Mouse (Mus musculus) layer of hippocampus, postnatal 14 days (tissue): ENCODE results near the gene Usp36. TPM values are rescaled to one million over a fixed set of nuclear protein-coding genes. Genes with fewer than 3 reads are reported as not detected.

Experiments used
- DNase-seq, 2 experiments: peaks; one replicate each; pipeline ENCODE4 v3.0.0; 2021 to 2022; ENCODE audit warnings: low spot score in 2 of 2, mixed read lengths in 1 of 2
- total RNA-seq, 2 experiments: library from RNA; stranded (reverse); gene quantifications; 2 replicates each; pipeline ENCODE4 v1.2.3; 2021

The Usp36 gene
- total RNA-seq, 2 experiments from 2014 or later: 22.9 to 26.0 TPM

DNA sequence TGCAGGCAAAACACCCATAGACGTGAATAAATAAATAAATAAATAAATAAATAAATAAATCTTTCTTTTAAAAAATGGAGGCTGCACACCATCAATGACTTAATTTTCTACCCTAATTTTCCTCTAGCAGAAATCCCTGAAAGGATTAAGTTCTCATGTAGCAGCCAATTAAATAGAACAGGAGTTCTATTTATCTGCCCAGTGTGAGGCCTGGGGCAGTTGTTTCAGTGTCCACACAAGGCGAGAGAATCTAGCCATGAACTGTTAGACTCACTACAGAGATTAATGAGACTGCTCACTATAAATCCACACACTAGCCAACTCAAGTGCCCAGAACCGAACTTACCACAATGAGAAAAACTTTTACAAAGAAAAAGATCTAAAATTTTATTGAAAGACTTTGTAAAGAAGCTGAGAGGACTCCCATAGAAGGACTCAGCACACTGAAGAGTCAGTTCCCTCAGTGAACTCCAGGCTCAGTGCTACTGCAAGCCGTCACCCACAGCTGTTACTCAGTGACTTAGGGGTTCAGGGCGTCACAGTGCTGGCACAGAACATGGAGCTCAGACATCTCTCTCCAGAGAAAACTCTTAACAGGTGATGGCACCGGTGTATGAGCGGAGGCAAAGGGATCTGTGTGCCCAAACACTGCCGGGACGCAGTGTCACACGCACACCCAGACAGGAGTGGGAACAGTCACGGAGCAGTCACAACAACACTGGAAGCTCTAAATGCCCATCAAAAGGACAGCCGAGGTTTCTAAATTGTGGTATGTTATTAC is 64.8 kb downstream of the Usp36 start:
- no peak for DNase-seq

DNA sequence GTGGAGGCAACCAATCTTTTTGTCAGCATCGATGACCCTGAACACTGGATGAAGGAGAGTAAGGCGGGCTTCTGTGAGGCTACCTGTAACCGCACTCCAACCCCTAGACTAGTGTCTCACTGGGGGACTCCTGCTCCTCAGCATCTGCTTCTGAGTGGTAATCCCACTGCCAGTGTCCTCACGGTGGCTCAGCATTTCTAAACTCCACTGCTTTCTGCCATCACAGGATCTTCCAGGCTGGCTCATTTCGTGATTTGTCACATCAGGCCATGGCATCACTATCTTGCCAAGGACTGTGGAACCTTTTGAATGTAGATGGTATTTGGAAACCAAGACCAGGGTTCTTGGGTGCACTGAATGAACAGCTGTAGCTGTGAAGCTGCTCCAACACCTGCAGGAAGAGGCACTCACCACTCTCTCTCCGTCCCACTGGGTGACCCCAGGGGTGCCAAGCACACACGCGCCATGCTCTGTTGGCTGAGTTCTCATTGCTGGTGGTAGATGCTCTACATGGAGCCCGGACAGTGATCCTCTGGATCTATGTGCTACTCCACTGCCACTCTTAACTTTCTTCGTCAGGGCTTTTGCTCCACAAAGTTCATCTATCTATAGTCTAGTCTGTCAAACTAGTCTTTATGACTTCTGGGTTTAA is 66.5 kb downstream of the Usp36 start:
- no peak for DNase-seq

DNA sequence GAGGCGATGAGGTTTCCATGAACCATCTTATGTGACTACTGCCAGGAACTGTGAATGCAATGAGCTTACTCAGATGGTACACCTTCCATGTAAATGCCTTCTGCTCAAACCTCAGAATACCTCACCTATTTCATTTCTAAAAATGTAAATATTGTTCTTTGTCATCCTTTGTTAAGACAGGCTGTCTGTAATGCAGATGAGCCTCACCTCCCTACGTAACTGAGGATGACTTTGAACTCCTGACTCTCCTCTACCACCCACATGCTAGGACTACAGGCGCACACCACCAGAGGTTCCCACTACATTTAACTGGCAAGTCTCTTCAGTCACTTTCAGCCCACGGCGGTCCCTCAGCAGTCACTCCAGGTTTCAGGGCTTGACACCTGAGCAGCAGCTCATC is 67.1 kb downstream of the Usp36 start:
- DNase-seq: no peak

DNA sequence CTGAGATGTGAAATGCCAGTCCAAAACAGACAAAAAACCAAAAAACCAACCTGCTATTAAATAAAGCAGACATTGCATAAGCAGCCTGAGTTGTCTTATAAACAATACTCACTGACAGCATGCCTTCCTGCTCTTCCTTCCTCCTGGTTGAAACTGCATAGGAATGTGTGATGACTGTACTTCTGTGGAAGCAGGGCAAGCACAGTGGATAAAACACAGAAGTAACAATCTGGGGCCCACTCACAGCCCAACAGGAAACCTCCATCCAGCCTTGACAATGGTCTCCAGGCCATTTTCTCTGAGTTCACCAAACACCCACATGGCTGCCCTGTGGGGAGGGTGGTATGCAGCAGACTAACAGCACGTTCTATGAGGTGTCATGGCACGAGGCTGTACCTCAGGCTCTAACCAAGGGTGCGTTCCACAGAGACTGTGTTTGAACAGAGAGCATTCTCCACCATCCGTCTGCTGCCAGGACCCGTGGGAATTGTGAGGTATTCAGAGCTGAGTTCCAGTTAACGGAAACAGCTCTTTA is 67.6 kb downstream of the Usp36 start:
- no peak for DNase-seq

DNA sequence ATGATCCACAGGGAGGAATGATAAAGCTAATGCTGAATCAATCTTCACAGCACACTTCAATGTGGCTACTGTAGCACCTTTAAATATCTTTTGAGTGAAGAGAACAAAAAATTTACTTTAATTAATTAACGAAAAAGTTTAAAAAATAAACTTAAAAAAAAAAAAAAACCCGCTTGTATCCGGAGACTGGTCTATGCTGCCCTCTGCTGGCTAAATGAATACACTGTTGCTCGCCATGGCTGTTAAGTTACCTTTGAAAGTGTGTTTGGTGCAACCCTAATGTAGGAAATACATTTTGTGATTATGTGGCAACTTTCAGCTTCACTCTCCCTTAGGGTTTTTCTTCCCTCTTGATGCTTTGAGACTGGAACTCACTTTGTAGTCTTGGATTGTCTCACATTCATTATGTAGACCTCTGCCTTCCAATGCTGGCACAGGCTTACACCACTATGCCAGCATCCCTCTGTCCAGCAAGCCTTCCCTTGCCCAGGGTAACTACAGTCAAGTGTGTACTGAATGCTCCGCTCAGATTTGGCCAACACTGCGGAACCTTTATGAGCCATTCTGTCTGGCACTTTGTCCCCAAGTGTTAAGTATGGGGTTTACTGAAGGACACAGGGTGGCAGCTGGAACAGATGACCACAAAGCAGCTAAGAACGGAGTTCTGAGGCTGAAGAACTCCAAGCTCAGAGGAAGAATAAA is 69.3 kb downstream of the Usp36 start:
- peak in 1 of 2 experiments; percentile 74 for DNase-seq

DNA sequence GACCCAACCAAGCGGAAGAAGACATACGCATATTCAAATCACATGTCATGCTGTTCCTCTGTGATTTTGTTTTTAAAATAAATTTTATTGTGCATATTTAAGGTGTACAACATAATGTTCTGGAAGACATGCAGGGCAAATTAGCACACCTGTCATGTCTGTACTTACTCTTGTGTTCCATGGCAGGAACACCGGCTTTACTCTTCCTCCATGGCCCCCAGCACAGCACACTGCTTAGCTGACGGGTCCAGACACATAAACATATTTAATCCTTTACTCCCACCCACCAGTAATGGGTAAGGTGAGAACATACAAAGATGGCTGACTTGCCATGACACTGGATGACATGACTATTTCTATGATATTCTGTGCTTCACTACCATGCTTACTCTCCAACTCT is 71.0 kb downstream of the Usp36 start:
- no peak for DNase-seq

DNA sequence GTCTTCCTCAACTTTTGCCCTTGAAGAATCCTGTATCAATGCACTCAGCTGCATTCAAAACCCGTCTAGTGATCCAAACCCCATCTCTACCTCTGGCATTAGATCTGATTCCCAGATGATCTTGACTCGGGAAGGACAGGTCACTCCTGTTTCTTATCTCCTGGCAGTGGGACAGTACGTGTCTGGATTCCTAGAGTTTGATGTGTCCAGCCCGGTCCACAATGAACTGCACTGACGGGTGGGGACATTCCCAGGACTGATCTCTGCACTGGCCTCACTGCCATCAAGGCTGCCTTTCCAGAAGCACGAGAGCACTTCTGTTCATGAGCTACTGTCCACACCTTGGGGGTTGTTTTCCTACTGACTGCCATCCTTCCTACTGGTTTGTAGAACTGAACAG is 73.6 kb downstream of the Usp36 start:
- no peak for DNase-seq

DNA sequence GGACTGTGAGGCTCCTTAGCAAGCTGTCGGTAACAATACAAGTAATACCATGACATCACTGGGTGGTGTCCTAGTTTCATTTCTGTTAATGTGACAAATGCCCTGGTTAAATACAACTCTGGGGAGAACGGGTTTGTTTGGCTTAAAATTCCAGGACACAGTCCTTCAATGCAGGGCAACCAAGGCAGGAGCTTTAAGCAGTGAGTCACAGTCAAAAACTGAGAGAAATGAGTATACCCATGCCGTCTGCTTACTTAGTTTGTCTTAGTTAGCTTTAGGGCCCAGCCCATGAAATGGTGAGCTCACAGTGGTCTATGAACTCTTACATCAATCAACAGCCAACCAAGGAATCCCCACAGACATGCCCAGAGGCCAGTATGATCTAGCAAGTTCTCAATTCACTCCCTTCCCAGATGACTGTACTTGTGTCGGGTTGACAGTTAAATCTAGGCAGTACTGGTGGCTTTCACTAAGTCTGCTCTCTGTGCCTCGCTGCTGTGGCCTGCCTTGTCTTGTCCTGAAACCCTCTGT is 74.1 kb downstream of the Usp36 start:
- DNase-seq: no peak

DNA sequence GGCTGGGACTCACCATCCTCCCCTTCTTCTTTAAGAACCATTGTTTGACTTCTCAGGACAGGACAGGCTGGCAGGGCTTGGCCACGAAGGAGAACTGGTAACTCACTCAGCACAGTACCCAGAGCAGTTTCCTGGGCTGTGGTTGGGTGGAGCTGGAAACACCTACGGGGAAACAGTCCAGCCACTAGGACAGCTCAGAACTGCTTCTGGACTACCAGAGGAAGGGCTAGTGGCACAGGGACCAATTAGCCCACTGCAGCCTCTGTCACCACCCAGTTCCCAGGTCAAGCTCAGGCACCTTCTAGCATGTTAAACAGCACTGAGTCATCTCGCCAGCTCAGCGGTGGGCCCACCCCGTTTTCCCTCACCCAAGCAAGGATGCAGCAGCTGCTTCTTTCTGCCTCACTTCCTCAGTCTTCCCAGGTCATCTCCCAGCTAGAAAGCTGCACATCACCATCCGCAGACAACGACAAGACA is 77.4 kb downstream of the Usp36 start:
- no peak for DNase-seq

DNA sequence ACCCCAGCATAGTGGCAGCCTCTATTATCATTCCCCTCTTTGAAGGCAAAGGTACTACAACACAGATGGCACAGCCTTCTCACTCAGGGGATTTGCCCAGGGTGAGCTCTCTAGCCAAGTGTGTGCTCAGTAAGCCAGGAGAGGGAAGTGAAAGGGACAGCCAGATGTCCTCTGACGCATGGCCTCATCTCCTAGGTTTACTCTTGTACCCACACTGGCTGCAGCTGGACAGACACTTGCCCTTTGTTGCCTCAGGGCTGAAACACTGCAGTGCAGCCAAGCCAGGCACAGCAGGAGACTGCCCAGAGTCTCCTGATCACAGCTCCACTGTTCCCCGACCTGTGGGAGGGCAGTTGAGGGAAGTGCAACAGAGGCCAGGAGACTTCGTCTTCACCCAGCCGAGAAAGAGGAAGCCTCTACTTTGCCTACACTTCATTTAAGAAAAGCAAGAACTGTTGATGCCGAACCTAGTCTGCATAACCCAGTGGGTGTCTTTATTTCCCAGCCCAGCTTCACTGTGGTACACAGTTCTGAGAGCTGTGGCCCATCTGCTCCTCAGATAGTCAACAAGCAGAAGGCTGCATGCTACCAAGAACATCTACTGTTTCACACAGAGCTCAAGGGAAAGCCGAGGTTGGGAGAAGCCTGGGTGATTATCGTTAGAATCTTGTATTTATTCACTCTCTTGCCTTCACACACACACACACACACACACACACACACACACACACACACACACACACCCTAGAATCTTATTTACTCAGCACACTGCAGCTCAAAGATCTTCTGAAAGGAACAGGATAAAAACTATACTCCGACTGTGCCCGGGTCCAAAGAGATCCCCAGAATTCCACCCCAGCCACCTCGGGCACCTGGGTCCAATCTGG is 78.1 kb downstream of the Usp36 start:
- peak in 1 of 2 experiments; percentile 73 for DNase-seq

DNA sequence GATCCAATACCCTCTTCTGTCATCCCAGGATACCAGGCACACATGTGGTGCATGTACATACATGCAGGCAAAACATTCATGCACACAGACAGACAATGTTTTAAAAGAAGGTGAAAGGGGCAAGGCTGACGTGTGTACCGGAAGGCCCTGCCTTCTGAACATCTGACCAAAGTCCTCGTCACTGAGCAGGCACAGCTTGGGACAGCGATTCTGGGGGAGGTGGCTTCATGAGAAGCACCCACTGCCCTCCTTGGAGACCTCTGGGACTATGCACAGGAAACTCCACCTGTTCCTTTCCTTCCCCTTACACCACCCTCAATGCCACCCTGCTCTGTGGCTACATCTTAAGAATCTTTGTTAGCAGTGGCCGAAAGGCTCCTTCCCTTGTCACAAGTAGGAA is 79.1 kb downstream of the Usp36 start:
- DNase-seq: no peak

DNA sequence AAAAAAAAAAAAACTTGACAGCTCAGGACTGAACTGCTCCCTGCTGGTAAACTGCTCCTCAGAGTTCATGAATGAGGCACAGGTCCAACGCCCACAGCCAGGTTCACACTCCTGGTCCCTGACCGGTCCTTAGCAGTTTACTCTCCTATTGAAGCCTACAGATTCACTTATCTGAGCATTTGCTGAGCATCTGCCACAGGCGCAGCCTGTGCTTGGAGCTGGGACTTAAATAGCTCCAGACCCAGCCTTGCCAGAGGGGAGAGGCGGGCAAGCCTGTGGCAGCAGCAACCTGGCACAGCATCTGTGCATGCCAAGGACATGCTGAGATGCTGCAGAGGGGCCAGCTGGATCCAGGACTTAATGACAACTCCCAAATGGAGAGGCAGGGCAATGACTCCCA is 79.9 kb downstream of the Usp36 start:
- peak in 1 of 2 experiments; percentile 63 for DNase-seq

Other genes with a start within 250 kb of the Usp36 start
- under 1 TPM; 0.05 to 0.36 TPM for gene Dnah17, start 159.6 kb downstream of the Usp36 start, total RNA-seq
- gene Cyth1, start 41.7 kb downstream of the Usp36 start, total RNA-seq: 10 to 100 TPM; 72.0 to 75.0 TPM
- gene Cep295nl, start 52.3 kb upstream of the Usp36 start, total RNA-seq: 1 to 10 TPM; 1.0 to 1.6 TPM
- gene Timp2, start 65.5 kb upstream of the Usp36 start, total RNA-seq: 100 to 1,000 TPM; 266 to 270 TPM
- 10 to 100 TPM; 11.1 to 14.4 TPM for gene Lgals3bp, start 111.8 kb upstream of the Usp36 start, total RNA-seq
- gene Cant1, start 128.8 kb upstream of the Usp36 start, total RNA-seq: 10 to 100 TPM; 37.0 to 40.6 TPM
- gene C1qtnf1, start 138.0 kb upstream of the Usp36 start, total RNA-seq: 1 to 10 TPM; 3.9 to 5.3 TPM
- 10 to 100 TPM; 14.7 to 18.4 TPM for gene Engase, start 186.6 kb upstream of the Usp36 start, total RNA-seq